Mouse (Mus musculus): Measurements from ENCODE around the gene Vps36.

- TF ChIP-seq TAL1 (IDR thresholded peaks at IDR 0.05; ENCODE audit: low read length): no peak
- no peak for TF ChIP-seq GATA1 (IDR thresholded peaks at IDR 0.05; ENCODE audit: low read length)
Measured at GRCm38 (mm10) chr8:22175966-22176365, 16.6 kb upstream of the Vps36 start.
